Mouse (Mus musculus) embryonic facial prominence, embryonic 14.5 days (tissue): ENCODE measurements at regions not wholly inside any gene's neighbourhood (a gene's known extent, or its start where the extent isn't known, plus 50 kb on each side); places are given as distances from the start of the nearest gene placed in this dataset.
A peak's percentile ranks its signal among the peaks of the same experiment; 100 is the strongest.

Experiments
- ATAC-seq: fragments of 200-750 bp; cut with Nextera tagmentation; 2 replicates; pipeline ENCODE4 v1.8.0; 2017; ENCODE audit warnings: low read depth, moderate number of reproducible peaks, moderate TSS enrichment
- DNase-seq: peaks from one replicate; pipeline ENCODE4 v3.0.0-alpha.2; 2015; ENCODE audit warnings: low spot score
- H3K27ac ChIP-seq: fragments of 300-500 bp; sonication (generic); replicated peaks from 2 replicates; pipeline ENCODE4 v1.5.1; 2014; ENCODE audit warnings: low read depth, mild to moderate bottlenecking, low read length, moderate library complexity
- H3K27me3 ChIP-seq: fragments of 300-500 bp; sonication (generic); replicated peaks from 2 replicates; pipeline ENCODE4 v1.6.1; 2014; ENCODE audit warnings: low read length; ENCODE audit not compliant: control insufficient read depth, insufficient read depth
- H3K36me3 ChIP-seq: fragments of 300-500 bp; sonication (generic); 2 replicates; pipeline ENCODE4 v1.6.1; 2014; ENCODE audit warnings: low read length, mixed read lengths; ENCODE audit not compliant: control insufficient read depth, insufficient read depth
- H3K4me1 ChIP-seq: fragments of 300-500 bp; sonication (generic); 2 replicates; pipeline ENCODE4 v1.6.1; 2014; ENCODE audit warnings: antibody characterized with exemption, low read length; ENCODE audit not compliant: control insufficient read depth, insufficient read depth
- H3K4me2 ChIP-seq: fragments of 300-500 bp; sonication (generic); 2 replicates; pipeline ENCODE4 v1.6.1; 2014; ENCODE audit warnings: low read depth, mild to moderate bottlenecking, low read length, moderate library complexity, mixed read lengths
- H3K4me3 ChIP-seq: fragments of 300-500 bp; sonication (generic); 2 replicates; pipeline ENCODE4 v1.5.1; 2014; ENCODE audit warnings: low read depth, mild to moderate bottlenecking, low read length
- H3K9ac ChIP-seq: fragments of 300-500 bp; sonication (generic); 2 replicates; pipeline ENCODE4 v1.6.1; 2014; ENCODE audit warnings: low read depth, mild to moderate bottlenecking, low read length, moderate library complexity, mixed read lengths
- H3K9me3 ChIP-seq: fragments of 300-500 bp; sonication (generic); 2 replicates; pipeline ENCODE4 v1.6.1; 2016; ENCODE audit warnings: low read length; ENCODE audit not compliant: control insufficient read depth
- WGBS: fragments of 180-500 bp; shearing (Covaris S2); extraction: QIAGEN DNeasy Blood & Tissue Kit; methylation state at CpG from one replicate; pipeline ENCODE4 v1.1.7; 2014; 5-methylcytosine and 5-hydroxymethylcytosine counted together

DNA sequence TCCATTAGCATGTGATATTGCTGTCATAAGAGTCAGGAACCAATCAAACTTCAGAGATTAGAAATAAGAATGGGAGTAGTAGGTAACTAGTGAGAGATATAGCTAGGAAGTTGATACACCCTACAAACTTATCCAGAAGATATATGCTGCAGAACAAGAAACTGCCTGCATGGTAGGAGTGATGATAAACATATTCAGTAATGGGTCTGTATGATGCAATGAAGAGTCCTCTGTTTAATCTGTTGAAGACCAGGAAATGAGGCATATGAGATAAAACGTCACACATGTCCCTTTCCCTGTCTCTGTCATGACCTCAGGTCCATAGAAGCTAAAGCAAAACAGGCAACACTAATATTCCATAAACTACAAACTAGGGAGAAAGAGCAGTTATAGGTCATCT, 162.2 kb upstream of the Ppargc1a start:
- Histone ChIP-seq H3K9me3 (no peaks in the 10 kb centered on the region), H3K27me3 (no peaks in the 10 kb centered on the region), H3K9ac (no peak overlapping the region), H3K4me1 (peaks cover 5% of the 10 kb centered on the region; the same call in 1 of the 2 replicates), H3K27ac (no peak overlapping the region), H3K4me3 (no peak overlapping the region), H3K4me2 (no peak overlapping the region), H3K36me3 (no peaks in the 10 kb centered on the region)
- no peak for ATAC-seq
- 75% methylated on average over 1 of the region's 1 CpGs for WGBS
- no peak for DNase-seq

DNA sequence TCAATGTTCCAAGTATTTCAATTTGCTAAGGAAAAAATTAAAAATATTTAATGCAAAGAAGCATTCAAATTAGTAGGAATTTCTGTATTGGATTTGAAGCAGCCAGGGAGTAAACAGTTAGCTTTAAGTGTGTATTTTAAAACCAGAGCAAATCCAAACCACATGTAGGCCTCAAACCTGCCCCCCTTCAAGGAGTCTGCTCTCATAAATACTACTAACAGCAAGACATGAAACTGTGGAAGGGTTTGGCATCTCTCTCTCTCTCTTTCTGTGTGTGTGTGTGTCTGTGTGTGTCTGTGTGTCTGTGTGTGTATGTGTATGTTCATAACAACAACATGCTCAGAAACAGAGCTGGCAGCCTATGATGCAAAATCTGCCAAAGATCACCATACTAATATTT, 159.2 kb upstream of the Ppargc1a start:
- no peak overlapping the region for H3K4me2 ChIP-seq
- no peak overlapping the region for H3K4me3 ChIP-seq
- no peaks in the 10 kb centered on the region for H3K36me3 ChIP-seq
- H3K4me1 ChIP-seq, result peaks cover 5% of the 10 kb centered on the region; the same call in 1 of the 2 replicates
- no peak overlapping the region; the same call in 1 of the 2 replicates for H3K27ac ChIP-seq
- no peaks in the 10 kb centered on the region for H3K27me3 ChIP-seq
- ATAC-seq (0 out of 2 replicates have a peak, but pooled peaks have one; percentile 22), DNase-seq (peak; percentile 82)
- 0 out of 2 replicates have a peak, but pooled peaks cover 1% of the 10 kb centered on the region for H3K9me3 ChIP-seq
- no peak overlapping the region for H3K9ac ChIP-seq

DNA sequence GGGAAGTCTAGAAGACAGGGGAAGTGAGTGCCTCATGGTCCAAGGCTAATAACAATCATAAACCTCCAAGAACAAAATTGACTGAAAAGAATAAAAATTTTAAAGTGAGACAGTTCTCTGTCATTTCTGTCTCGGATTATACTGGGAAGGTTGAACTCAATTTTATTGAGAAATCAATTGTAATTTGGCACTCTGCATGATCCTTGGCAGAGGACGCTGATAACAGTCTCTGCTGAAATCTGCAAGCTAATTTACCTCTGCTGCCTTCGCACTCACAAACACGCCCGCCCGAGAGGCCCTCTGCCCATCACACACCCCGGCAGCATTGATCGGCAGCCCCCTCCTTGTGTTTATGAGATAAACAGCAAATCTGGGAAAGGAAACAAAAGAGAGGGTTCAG, 151.4 kb upstream of the Ppargc1a start:
- Histone ChIP-seq H3K9me3 (0 out of 2 replicates have a peak, but pooled peaks cover 5% of the 10 kb centered on the region), H3K4me1 (no peaks in the 10 kb centered on the region), H3K4me3 (no peak overlapping the region), H3K36me3 (no peaks in the 10 kb centered on the region), H3K4me2 (no peak overlapping the region), H3K9ac (no peak overlapping the region), H3K27ac (no peak overlapping the region), H3K27me3 (no peaks in the 10 kb centered on the region)
- no peak for DNase-seq
- 88% methylated on average over 8 of the region's 8 CpGs for WGBS
- ATAC-seq, result no peak

DNA sequence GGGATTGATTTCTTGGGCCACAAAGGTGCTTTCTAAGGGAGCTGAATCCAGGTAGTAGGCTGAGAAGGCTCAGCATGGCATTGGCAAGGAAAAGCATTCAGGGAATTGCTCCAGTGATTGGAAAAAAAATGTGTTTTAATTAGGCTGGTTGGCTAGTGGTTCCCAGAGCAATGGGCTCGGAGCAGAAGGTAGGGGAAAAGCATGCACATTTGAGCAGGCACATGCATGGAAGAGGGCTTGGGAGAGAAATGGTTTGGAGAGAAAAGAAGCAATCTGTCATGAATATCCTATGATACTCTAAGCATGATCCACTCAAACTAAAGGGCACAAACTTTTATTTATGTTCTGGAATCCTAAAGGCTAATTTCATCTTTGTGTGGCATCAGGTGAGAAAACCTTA, 150.9 kb upstream of the Ppargc1a start:
- Histone ChIP-seq H3K9me3 (0 out of 2 replicates have a peak, but pooled peaks cover 5% of the 10 kb centered on the region), H3K4me2 (no peak overlapping the region), H3K36me3 (no peaks in the 10 kb centered on the region), H3K4me3 (no peak overlapping the region), H3K4me1 (no peaks in the 10 kb centered on the region), H3K27me3 (no peaks in the 10 kb centered on the region), H3K27ac (no peak overlapping the region), H3K9ac (no peak overlapping the region)
- WGBS, result 72% methylated on average over 1 of the region's 1 CpGs
- ATAC-seq (no peak), DNase-seq (no peak)

DNA sequence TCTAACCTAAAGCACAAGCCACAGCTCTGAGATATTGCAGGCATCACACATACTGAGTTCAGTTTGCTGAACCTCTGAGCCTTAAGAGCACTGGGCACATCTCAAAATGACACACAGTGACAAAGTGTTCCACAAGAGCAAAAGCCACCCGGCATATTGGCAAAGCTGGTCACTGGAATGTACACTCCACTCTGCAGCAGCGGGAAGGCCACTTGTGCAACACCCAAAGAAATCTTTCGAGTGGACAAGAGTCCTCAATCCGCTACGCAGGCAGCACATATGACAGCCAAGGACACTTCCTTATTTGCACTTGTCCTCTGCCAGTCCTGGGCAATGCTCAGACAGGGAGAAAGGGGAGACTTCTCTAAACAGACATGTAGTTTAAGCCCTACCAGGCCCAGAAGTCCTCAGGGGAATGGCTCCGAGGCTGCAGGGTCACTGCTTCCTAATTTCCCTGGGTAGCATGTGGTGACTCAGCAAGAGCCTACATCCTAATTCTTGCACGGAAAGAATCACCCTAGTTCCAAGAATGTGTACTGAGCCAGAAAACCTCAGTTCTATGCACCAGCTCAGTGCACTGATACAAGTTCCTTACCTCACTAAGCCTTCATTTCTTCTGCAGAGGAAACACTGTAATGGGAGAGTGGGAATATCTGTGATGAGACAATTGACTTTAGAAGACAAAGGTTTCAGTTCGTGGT, 144.5 kb upstream of the Ppargc1a start:
- no peak overlapping the region for H3K4me3 ChIP-seq
- no peaks in the 10 kb centered on the region for H3K9me3 ChIP-seq
- DNase-seq (no peak), ATAC-seq (no peak)
- no peaks in the 10 kb centered on the region for H3K36me3 ChIP-seq
- no peaks in the 10 kb centered on the region for H3K4me1 ChIP-seq
- H3K9ac ChIP-seq, result no peak overlapping the region
- 82% methylated on average over 8 of the region's 8 CpGs for WGBS
- H3K27ac ChIP-seq, result no peak overlapping the region
- no peaks in the 10 kb centered on the region for H3K27me3 ChIP-seq
- H3K4me2 ChIP-seq, result no peak overlapping the region

DNA sequence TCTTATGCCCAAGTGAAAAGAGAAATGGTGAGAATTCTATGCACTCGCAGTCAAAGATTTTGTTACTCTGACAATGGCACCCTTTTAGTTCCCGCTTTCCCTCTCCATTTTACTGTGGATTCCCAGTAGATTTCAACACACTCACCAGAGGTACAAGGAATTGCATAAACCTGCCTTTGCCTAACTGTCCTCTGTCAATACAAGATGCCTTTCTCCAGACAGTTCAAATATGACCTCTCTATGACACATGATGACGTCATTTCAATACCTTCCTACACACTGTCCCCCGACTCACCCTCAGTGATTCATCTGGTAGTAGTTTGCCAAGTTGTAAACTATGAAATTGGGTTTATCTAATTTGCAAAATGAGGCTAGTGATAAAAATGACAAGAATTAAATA, 143.1 kb upstream of the Ppargc1a start:
- Histone ChIP-seq H3K4me2 (no peak overlapping the region), H3K9ac (no peak overlapping the region)
- 76% methylated on average over 4 of the region's 4 CpGs for WGBS

DNA sequence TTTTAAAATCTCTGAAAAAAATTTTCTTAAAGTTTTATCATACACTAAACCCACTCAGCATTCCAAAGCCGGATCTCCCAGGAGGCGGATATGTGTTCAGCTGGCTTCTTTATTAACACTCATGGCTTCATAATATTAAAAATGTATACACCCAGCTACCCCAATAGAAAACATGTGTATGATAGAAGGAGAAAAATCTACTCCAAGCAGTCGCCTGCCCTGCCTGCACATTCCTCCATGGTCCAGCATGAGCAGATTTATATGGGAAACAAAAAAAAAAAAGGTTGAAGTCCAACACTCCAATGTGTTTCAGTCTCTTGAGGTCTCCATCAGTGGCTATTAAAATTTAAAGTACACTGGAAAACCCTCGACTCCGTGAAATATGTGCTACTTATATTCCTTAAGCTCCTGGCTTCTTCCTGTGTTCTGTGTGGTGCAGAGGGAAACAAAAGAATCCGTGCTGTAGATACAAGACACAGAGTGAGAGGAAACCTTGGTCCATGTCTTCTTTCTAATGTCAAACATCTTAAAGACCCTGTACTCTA, 142.0 kb upstream of the Ppargc1a start:
- Histone ChIP-seq H3K9me3 (no peaks in the 10 kb centered on the region), H3K27ac (no peak overlapping the region), H3K4me2 (no peak overlapping the region), H3K9ac (no peak overlapping the region), H3K36me3 (no peaks in the 10 kb centered on the region), H3K27me3 (no peaks in the 10 kb centered on the region), H3K4me3 (no peak overlapping the region), H3K4me1 (no peaks in the 10 kb centered on the region)
- no peak for DNase-seq
- 66% methylated on average over 6 of the region's 6 CpGs for whole genome bisulfite sequencing
- no peak for ATAC-seq

More for the DNA sequence above, 143.1 kb upstream of the Ppargc1a start:
- Histone ChIP-seq H3K4me3 (no peak overlapping the region), H3K4me1 (no peaks in the 10 kb centered on the region), H3K27me3 (no peaks in the 10 kb centered on the region), H3K27ac (no peak overlapping the region), H3K36me3 (no peaks in the 10 kb centered on the region), H3K9me3 (no peaks in the 10 kb centered on the region)
- ATAC-seq, result no peak
- DNase-seq, result no peak

DNA sequence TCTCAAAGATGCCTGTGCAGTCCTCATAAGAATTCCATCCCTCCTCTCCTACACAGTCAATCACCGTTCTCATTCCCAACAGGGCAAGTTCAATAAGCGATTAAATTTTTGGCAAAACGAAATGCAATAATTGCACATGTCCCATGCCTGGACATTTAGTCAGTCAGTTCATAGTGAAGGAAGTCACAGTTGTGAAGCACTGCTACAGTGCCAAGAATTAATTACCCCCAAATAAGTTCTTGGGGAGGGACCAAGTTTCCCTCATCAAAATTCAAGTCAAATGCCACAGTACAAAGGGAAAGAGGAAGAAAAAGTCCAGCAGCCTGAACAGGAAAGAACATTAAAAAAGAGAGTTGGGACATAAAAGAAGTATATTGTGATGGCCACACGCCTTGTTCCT, 112.4 kb upstream of the Ppargc1a start:
- Histone ChIP-seq H3K4me2 (no peak overlapping the region), H3K9ac (no peak overlapping the region), H3K27ac (no peak overlapping the region), H3K9me3 (no peaks in the 10 kb centered on the region), H3K36me3 (no peaks in the 10 kb centered on the region), H3K27me3 (no peaks in the 10 kb centered on the region), H3K4me3 (no peak overlapping the region), H3K4me1 (no peaks in the 10 kb centered on the region)
- 82% methylated on average over 4 of the region's 4 CpGs for WGBS
- DNase-seq (no peak), ATAC-seq (no peak)

DNA sequence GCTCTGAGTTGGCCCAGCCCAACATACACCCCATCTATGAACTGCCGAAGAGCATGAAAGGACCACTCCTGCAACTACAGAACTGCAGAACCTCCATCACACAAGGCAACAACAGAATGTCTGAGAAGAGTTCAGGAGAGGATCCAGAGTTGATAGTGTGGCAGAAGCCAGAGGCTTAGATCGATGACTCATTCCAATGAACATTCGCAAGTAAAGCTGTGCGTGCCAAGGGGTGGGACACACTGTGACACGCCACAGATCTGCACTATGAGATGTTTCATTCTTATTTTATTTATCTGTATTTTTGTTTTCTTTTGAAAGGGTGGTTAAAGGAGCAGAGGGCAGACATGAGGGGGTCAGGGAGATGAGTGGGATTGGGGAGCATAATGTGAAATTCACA, 103.7 kb upstream of the Ppargc1a start:
- H3K4me3 ChIP-seq, result no peak overlapping the region
- H3K9me3 ChIP-seq, result no peaks in the 10 kb centered on the region
- ATAC-seq (no peak), DNase-seq (no peak)
- H3K27me3 ChIP-seq, result no peaks in the 10 kb centered on the region
- H3K27ac ChIP-seq, result no peak overlapping the region
- WGBS, result 89% methylated on average over 5 of the region's 5 CpGs
- no peak overlapping the region for H3K9ac ChIP-seq
- H3K4me2 ChIP-seq, result no peak overlapping the region
- H3K36me3 ChIP-seq, result no peaks in the 10 kb centered on the region
- no peaks in the 10 kb centered on the region for H3K4me1 ChIP-seq
